Mouse (Mus musculus) testis, postnatal 10 days (tissue): ENCODE data around the gene Snx11.
"Not testable (repeated sequence)": the region's sequence is repeated elsewhere in the genome, so short reads cannot be mapped to it uniquely, and the experiment has no call there.

Experiments
- DNase-seq: peaks from one replicate; pipeline ENCODE4 v3.0.0; 2021; ENCODE audit warnings: low spot score

The Snx11 gene

GRCm38 (mm10) chr11:96796081-96796480 is 18.7 kb upstream of the Snx11 start:
- DNase-seq: no peak

- DNase-seq: no peak
Observed at GRCm38 (mm10) chr11:96795491-96795890, 18.1 kb upstream of the Snx11 start.

- no peak for DNase-seq
Observed at GRCm38 (mm10) chr11:96790681-96791080, 13.3 kb upstream of the Snx11 start.

- no peak for DNase-seq
Observed at GRCm38 (mm10) chr11:96789990-96790389, 12.6 kb upstream of the Snx11 start.

GRCm38 (mm10) chr11:96788871-96789795 is 11.8 kb upstream of the Snx11 start, which contains the start of gene Cbx1:
Gene Cbx1, plus strand, starts transcription at chr11:96789127.
- DNase-seq: peak; percentile 90

- no peak for DNase-seq
Observed at GRCm38 (mm10) chr11:96786731-96787450, 9.5 kb upstream of the Snx11 start.

- DNase-seq: peak; percentile 88
Observed at GRCm38 (mm10) chr11:96784847-96785246, 7.5 kb upstream of the Snx11 start.

- no peak for DNase-seq
Observed at GRCm38 (mm10) chr11:96781425-96781824, 4.1 kb upstream of the Snx11 start.

GRCm38 (mm10) chr11:96780306-96780705 is 2.9 kb upstream of the Snx11 start:
- no peak for DNase-seq

- not testable (repeated sequence) for DNase-seq
Observed at GRCm38 (mm10) chr11:96778061-96778627, 785 bp upstream of the Snx11 start.

GRCm38 (mm10) chr11:96776068-96776467 is 1.3 kb downstream of the Snx11 start:
- no peak for DNase-seq

GRCm38 (mm10) chr11:96775665-96776064 is 1.7 kb downstream of the Snx11 start:
- DNase-seq: no peak

- no peak for DNase-seq
Observed at GRCm38 (mm10) chr11:96775063-96775462, 2.3 kb downstream of the Snx11 start.

GRCm38 (mm10) chr11:96774536-96774935 is 2.8 kb downstream of the Snx11 start:
- no peak for DNase-seq

GRCm38 (mm10) chr11:96772413-96772812 is 4.9 kb downstream of the Snx11 start:
- no peak for DNase-seq

- no peak for DNase-seq
Observed at GRCm38 (mm10) chr11:96771274-96771975, 5.9 kb downstream of the Snx11 start.

GRCm38 (mm10) chr11:96768240-96768639 is 9.1 kb downstream of the Snx11 start:
- no peak for DNase-seq

- DNase-seq: no peak
Observed at GRCm38 (mm10) chr11:96767096-96767495, 10.3 kb downstream of the Snx11 start.

GRCm38 (mm10) chr11:96766555-96766954 is 10.8 kb downstream of the Snx11 start:
- DNase-seq: no peak

GRCm38 (mm10) chr11:96765645-96766044 is 11.7 kb downstream of the Snx11 start:
- DNase-seq: no peak

- no peak for DNase-seq
Observed at GRCm38 (mm10) chr11:96764511-96765350, 12.6 kb downstream of the Snx11 start.
